Mouse (Mus musculus): ENCODE data around the gene Mcam. TPM values are rescaled to one million over a fixed set of nuclear protein-coding genes. Genes with fewer than 3 reads are reported as not detected.

Gene Mcam
- polyA plus RNA-seq (2016; fragmentation: Nextera tagmentation; extraction: Ambion mirVana): 22.3 and 24.2 TPM in 2 replicates

DNA sequence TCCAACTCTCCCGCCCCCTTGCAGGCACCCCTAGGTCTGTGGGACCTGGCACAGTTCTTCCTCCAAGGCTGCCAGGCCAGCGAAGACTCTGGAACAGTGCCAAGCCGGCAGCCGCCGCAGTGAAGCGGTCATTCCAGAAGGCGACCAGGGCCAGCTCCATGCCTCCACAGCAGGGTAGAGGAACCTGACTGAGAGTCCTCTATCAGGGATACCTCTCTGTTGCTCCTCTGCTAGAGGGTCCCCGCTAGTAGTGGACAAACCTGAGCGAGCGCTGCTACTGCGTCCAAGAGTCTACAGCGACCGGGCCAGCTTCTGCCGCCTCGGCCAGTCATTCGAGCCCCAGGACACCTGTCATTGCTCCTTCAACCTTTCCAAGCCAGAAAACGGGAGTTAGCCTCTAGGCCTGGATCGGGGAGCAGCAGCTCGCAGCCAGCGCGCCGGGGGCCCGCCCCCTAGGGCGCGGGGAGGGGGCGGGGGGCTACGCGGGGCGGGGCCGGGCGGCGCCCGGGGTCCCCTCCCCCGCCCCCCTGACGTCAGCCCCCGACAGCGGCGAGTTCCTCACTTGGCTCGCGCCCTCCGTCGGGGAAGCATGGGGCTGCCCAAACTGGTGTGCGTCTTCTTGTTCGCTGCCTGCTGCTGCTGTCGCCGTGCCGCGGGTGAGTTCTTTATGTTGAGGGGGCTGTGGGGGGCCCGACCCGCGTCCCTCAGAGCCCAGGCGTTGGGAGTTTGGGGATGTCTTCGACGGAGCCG, at the start of gene Mcam:
Gene Mcam (plus strand): TSS at position 369 of the 750 bp plus-strand sequence.
- H3K36me3 ChIP-seq: no peaks in the 10 kb centered on the region
- peaks cover 46% of the 10 kb centered on the region for H3K4me1 ChIP-seq
- H3K9me3 ChIP-seq: no peaks in the 10 kb centered on the region
- H3K4me3 ChIP-seq: peak within 1 kb of the TSS; percentile 57
- H3K27ac ChIP-seq: 0 out of 2 replicates have a peak within 1 kb of the TSS, but pooled peaks have one; percentile 31
- peak within 1 kb of the TSS; percentile 89 for H3K4me2 ChIP-seq (replicated peaks)
- no peak for ATAC-seq (ENCODE audit: insufficient number of reproducible peaks, insufficient read depth, low FRiP score, low TSS enrichment)
- WGBS: 1% methylated on average over 37 of the region's 55 CpGs
- H3K27me3 ChIP-seq: peaks cover 47% of the 10 kb centered on the region
- H3K9ac ChIP-seq: peak within 1 kb of the TSS; percentile 61

DNA sequence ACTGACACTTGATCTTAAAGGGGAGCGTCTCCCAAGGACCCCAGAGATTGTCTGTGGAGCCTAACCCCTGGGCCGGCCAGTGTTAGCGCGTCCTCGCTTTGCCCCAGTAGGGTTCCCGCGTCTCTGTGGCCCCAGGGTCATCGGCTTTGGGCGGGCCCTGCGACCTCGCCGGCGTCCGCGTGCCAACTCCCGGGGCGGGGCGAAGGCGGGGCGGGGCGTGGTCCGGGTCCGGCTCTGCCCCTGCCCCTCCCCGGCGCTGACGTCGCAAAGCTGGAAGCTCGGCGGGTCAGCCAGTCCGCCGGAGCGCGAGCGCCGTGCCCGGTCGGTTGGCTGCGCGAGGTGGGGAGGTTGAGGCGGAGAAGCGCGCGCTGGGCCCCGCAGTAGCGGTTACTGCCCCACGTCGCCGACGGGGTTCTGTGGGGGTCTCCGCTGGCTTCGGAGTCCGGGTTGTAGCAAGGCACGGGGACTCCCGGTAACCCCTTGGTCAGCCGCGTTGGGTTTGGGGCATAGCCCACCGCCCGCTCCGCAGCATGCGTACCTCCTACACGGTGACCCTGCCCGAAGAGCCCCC, 49.5 kb upstream of the Mcam start:
- Histone ChIP-seq H3K4me3 (peak overlapping the region; percentile 60), H3K4me1 (peaks cover 40% of the 10 kb centered on the region), H3K9ac (peak overlapping the region; percentile 70), H3K4me2 (replicated peaks) (peak overlapping the region; percentile 100), H3K36me3 (no peaks in the 10 kb centered on the region), H3K27me3 (peaks cover 34% of the 10 kb centered on the region), H3K27ac (no peak overlapping the region), H3K9me3 (no peaks in the 10 kb centered on the region)
- under 1% methylated on average over 62 of the region's 62 CpGs for WGBS
- peak; percentile 31; the same call in 1 of the 2 replicates for ATAC-seq (ENCODE audit: insufficient number of reproducible peaks, insufficient read depth, low FRiP score, low TSS enrichment)

DNA sequence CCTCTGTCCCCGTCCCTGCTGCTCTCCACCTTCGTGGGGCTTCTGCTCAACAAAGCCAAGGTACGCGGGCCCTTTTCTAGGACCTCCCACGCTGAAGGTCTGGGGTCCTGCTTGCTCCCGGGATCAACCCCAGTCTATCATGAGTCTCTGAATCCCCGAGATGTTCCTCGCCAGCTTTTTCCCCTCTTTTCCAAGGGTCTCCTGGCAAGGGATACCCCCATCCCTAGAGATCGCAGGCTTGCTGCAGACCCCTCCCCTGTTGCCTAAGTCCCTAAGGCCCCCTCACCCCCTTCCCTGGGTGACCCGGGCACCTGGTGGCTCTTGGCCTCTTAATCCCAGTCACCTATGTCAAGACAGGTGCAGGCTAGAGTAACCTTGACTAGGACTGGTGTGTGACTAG, 49.0 kb upstream of the Mcam start:
- Histone ChIP-seq H3K4me2 (replicated peaks) (peak overlapping the region; percentile 100), H3K9ac (peak overlapping the region; percentile 70), H3K4me1 (peaks cover 40% of the 10 kb centered on the region), H3K27ac (no peak overlapping the region), H3K27me3 (peaks cover 30% of the 10 kb centered on the region), H3K9me3 (no peaks in the 10 kb centered on the region), H3K4me3 (peak overlapping the region; percentile 60), H3K36me3 (no peaks in the 10 kb centered on the region)
- no peak for ATAC-seq (ENCODE audit: insufficient number of reproducible peaks, insufficient read depth, low FRiP score, low TSS enrichment)
- WGBS: 3% methylated on average over 10 of the region's 10 CpGs

DNA sequence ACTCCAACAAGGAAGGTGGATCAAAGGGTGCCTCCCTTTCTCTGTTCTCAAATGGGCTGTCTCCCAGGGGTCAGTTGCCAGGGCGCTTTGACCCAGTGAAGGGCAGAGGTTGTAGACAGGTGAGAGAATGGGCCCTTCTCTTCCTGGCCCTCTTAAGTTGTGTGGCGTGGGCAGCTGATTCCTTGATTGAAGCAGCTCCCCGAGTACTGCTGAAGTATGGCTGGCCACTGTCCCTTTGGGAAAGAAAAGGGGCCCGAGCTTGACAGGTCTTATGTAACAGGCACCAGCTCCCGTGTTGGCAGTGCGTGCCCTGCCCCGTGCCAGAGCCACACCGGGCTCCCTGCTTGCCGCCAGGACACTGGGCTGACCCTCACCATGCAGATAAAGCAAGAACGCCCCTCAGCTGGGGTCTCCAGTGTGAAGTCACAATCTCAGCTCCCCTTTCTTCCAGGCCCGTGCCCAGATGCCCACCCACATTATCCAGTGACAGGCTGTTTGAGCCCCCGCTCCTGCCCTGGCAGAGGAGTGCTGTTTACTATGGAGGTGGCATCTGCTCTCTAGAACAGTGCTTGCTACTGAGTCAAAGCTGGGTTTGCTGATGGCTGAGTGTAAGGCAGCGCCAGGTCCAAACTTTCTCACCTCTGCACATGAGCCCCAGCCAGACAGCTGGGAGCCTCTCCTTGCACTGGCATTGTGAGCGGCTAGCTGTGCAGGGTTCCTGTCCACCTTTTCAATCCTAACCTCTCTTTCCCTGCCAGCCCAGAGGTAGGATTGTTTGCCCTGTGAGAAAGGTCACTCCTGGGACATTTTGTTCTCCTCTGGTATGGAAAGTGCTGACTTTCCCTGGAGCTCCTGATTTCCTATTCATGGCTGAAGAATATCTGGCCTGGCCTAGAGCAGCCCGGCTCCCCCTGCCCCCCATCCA, 48.3 kb upstream of the Mcam start:
- H3K36me3 ChIP-seq: no peaks in the 10 kb centered on the region
- H3K9ac ChIP-seq: no peak overlapping the region
- WGBS: 67% methylated on average over 15 of the region's 15 CpGs
- no peaks in the 10 kb centered on the region for H3K9me3 ChIP-seq
- H3K27me3 ChIP-seq: peaks cover 28% of the 10 kb centered on the region
- H3K4me1 ChIP-seq: peaks cover 40% of the 10 kb centered on the region
- no peak for ATAC-seq (ENCODE audit: insufficient number of reproducible peaks, insufficient read depth, low FRiP score, low TSS enrichment)
- H3K4me3 ChIP-seq: peak overlapping the region; percentile 60; the same call in 1 of the 2 replicates
- H3K27ac ChIP-seq: no peak overlapping the region
- H3K4me2 ChIP-seq (replicated peaks): peak overlapping the region; percentile 100

DNA sequence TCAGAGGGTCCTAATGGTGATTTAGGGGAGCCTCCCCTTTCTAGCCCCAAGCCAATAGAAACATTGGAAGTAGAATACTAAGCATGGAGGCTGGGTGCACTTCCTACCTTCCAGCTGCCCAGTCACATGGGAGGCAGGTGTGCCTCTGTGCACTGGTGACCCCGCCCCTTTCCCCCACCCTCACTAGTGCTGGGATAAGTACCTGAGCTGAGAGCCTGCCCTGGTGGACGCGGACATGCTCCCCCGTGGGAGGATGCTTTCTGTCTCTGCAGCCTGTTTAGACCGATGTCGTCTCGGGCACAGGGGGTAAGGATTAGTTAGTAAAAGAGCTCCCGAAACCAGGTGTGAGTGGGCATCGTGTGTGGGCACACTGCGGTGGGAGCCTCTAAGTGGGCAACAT, 47.3 kb upstream of the Mcam start:
- Histone ChIP-seq H3K27me3 (peaks cover 28% of the 10 kb centered on the region), H3K4me3 (no peak overlapping the region), H3K9me3 (no peaks in the 10 kb centered on the region), H3K4me2 (replicated peaks) (no peak overlapping the region), H3K9ac (no peak overlapping the region), H3K27ac (no peak overlapping the region), H3K4me1 (peaks cover 40% of the 10 kb centered on the region), H3K36me3 (0 out of 2 replicates have a peak, but pooled peaks cover 1% of the 10 kb centered on the region)
- no peak for ATAC-seq (ENCODE audit: insufficient number of reproducible peaks, insufficient read depth, low FRiP score, low TSS enrichment)
- WGBS: 35% methylated on average over 10 of the region's 10 CpGs

DNA sequence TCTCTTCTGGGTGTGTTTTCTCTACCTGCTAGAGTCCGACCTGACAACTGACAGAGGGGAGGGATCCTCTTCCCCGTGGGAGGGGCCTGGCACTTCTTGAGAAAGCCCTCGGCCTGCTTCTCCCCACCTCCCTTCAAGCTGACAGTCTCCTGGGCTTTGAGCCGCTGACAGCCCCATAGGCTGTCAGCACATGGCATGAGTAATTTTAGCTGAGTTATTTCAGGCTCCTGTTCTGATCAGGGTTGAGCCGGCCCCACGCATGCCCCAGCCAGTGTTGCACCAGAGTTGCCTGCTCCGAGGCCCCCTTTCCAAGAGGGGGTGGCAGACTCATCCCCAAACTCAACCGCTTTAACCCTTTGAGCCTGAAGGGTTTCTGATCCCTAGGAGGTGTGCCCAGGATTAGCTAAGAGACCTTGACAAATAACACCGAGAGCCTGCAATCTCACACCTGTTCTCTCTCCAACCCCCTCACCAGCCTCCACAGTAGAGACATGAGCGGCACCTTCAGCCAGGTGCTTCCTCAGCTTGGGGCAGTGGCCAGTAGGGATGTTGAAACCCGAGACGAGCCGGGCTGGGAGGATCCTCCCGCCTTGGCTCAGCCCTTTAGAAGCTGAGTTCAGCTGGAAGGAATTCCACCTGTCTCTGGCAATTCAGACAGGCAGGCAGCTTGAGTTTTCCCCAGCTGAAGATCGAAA, 46.4 kb upstream of the Mcam start:
- peaks cover 28% of the 10 kb centered on the region for H3K27me3 ChIP-seq
- 0 out of 2 replicates have a peak overlapping the region, but pooled peaks have one; percentile 1 for H3K4me3 ChIP-seq
- H3K4me1 ChIP-seq: peaks cover 40% of the 10 kb centered on the region
- WGBS: 7% methylated on average over 15 of the region's 15 CpGs
- no peak; the same call in 1 of the 2 replicates for ATAC-seq (ENCODE audit: insufficient number of reproducible peaks, insufficient read depth, low FRiP score, low TSS enrichment)
- H3K27ac ChIP-seq: no peak overlapping the region
- H3K36me3 ChIP-seq: 0 out of 2 replicates have a peak, but pooled peaks cover 6% of the 10 kb centered on the region
- H3K9ac ChIP-seq: no peak overlapping the region
- no peak overlapping the region; the same call in 1 of the 2 replicates for H3K4me2 ChIP-seq (replicated peaks)
- no peaks in the 10 kb centered on the region for H3K9me3 ChIP-seq

DNA sequence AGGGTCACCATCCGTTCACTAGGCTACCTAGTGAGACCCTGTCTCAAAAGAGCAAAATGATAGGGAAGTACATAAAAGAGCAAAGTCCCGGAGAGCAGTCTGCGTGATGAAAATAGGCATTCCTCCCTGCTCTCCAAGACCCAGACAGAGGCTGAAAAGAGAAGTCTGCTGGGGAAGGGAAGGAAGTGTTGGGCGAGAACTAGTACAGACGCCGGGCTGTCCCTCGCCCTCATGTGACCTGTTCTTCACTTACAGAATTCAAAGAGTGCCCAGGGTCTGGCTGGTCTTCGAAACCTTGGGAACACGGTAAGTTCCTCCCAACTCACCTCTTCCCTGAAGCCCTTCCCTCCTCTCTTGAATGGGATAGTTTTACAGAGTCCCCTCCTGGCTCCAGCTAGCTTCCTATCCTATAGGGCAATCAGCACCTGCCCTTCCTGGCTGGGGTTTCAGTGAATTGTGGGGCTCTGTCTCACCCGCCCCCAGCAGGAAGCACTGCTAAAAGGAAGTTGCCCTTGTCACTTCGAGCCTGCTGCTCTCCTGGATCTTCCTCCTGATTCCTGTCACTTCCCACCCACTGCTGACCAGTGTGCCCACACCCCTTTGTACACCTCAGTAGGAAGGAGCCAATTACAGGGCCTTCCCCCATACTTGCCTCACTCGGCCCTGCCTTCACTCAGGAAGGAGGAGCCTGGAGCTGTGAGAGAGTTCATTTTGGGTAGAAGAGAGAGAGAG, 45.2 kb upstream of the Mcam start:
- 58% methylated on average over 12 of the region's 12 CpGs for WGBS
- no peaks in the 10 kb centered on the region for H3K9me3 ChIP-seq
- H3K4me1 ChIP-seq: peaks cover 36% of the 10 kb centered on the region
- peaks cover 23% of the 10 kb centered on the region for H3K27me3 ChIP-seq
- H3K36me3 ChIP-seq: 0 out of 2 replicates have a peak, but pooled peaks cover 6% of the 10 kb centered on the region
- H3K9ac ChIP-seq: no peak overlapping the region
- H3K4me2 ChIP-seq (replicated peaks): no peak overlapping the region
- H3K4me3 ChIP-seq: no peak overlapping the region
- no peak overlapping the region for H3K27ac ChIP-seq
- ATAC-seq (ENCODE audit: insufficient number of reproducible peaks, insufficient read depth, low FRiP score, low TSS enrichment): no peak

DNA sequence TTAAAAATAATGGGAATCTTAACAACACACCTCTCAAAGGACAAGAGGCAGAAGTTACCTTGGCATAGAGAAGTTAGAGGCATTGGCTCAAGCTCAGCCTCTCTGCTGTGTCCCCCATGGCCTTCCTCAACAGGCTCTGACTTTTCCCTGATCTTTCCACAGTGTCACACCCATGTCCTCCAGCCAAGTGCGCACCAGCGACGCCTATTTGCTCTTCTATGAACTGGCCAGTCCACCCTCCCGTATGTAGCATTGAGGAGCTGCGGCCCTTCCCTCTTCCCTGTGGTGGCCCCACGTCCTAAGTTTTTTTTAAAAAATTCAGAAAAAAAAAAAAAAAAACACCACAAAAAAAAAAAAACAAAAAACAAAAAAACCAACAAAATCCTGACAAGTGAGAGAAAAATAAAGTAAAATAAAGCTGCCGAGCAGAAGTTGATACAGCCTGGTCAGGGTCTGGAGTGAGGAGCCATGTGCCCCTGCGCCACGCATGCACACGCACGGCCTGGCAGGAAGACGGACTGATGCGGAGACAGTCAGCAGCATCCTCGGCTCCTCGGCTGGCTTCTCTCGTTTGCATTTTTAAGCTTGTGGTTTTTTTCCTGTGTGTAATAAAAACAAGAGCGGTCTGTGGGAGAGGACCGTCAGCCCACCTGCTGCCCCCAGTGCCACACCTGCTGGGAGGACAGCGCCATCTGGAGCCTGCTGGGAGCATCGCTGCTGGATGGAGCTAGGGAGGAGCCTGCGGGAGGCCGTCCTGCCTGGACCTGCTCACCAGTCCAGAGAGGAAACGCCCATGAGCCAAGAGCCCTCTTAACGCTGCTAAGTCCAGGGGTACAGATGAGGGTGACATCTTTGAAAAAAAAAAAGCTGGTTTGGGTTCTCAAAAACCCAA, 40.4 kb upstream of the Mcam start:
- H3K4me2 ChIP-seq (replicated peaks): no peak overlapping the region
- H3K9ac ChIP-seq: no peak overlapping the region
- H3K9me3 ChIP-seq: no peaks in the 10 kb centered on the region
- H3K27me3 ChIP-seq: no peaks in the 10 kb centered on the region
- ATAC-seq (ENCODE audit: insufficient number of reproducible peaks, insufficient read depth, low FRiP score, low TSS enrichment): no peak
- peaks cover 5% of the 10 kb centered on the region for H3K4me1 ChIP-seq
- H3K36me3 ChIP-seq: 0 out of 2 replicates have a peak, but pooled peaks cover 6% of the 10 kb centered on the region
- no peak overlapping the region for H3K4me3 ChIP-seq
- 37% methylated on average over 24 of the region's 24 CpGs for WGBS
- no peak overlapping the region for H3K27ac ChIP-seq

DNA sequence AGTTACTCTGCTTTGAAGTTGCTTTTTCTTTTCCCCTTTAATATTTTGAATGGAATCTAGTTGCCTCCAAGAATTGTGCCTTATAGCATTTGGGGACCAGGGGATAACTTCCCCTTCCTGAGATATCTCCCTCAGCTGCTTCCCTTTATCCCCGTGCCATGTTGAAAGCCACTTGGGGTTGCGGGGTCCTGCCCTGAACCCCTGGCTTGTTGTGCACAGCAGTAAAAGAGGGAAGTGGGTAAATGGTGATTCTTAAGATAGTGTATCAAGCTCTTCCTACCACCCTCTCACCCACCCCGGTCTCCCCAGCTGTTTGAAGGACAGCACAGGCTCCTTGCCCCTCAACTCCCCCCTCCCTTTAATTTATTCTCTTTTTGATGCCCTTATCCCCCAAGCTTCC, 39.5 kb upstream of the Mcam start:
- peaks cover 4% of the 10 kb centered on the region for H3K4me1 ChIP-seq
- H3K27ac ChIP-seq: no peak overlapping the region
- ATAC-seq (ENCODE audit: insufficient number of reproducible peaks, insufficient read depth, low FRiP score, low TSS enrichment): no peak
- no peak overlapping the region for H3K4me3 ChIP-seq
- H3K36me3 ChIP-seq: 0 out of 2 replicates have a peak, but pooled peaks cover 6% of the 10 kb centered on the region
- H3K9ac ChIP-seq: no peak overlapping the region
- H3K4me2 ChIP-seq (replicated peaks): no peak overlapping the region
- no peaks in the 10 kb centered on the region for H3K27me3 ChIP-seq
- WGBS: 78% methylated on average over 3 of the region's 3 CpGs
- no peaks in the 10 kb centered on the region for H3K9me3 ChIP-seq

DNA sequence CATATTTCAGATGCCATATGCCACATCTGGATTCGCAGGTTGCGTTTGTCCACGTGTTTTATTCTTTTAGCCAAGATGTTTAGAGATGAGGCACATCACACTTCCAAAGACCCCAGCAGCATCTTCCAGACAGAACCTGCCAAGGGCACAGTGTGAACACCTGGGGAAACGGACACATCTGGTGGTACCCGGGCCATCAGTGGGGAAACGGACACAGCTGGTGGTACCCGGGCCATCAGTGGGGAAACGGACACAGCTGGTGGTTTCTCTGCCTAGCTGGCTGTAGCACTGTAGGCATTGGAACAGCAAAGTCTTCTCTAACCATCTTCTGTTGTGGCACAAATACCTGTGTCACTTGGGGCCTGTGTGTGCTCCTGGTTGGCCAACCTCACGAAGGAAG, 38.5 kb upstream of the Mcam start:
- peaks cover 4% of the 10 kb centered on the region for H3K4me1 ChIP-seq
- no peak overlapping the region for H3K4me2 ChIP-seq (replicated peaks)
- no peak overlapping the region for H3K4me3 ChIP-seq
- no peak overlapping the region for H3K27ac ChIP-seq
- no peak overlapping the region for H3K9ac ChIP-seq
- H3K27me3 ChIP-seq: no peaks in the 10 kb centered on the region
- 89% methylated on average over 9 of the region's 9 CpGs for WGBS
- H3K36me3 ChIP-seq: 0 out of 2 replicates have a peak, but pooled peaks cover 6% of the 10 kb centered on the region
- H3K9me3 ChIP-seq: no peaks in the 10 kb centered on the region
- ATAC-seq (ENCODE audit: insufficient number of reproducible peaks, insufficient read depth, low FRiP score, low TSS enrichment): no peak

Data from embryonic facial prominence, embryonic 12.5 days (tissue).